Mouse (Mus musculus) common myeloid progenitor, adult 5-6 weeks (primary cell): ENCODE measurements at regions not wholly inside any gene's neighbourhood (a gene's known extent, or its start where the extent isn't known, plus 50 kb on each side); places are given as distances from the start of the nearest gene placed in this dataset.

Experiments used
- ATAC-seq: replicated peaks from 2 replicates; pipeline ENCODE4 v1.8.0; 2016; ENCODE audit warnings: low read depth, mild to moderate bottlenecking, moderate TSS enrichment, inconsistent platforms; ENCODE audit not compliant: poor library complexity, severe bottlenecking

DNA sequence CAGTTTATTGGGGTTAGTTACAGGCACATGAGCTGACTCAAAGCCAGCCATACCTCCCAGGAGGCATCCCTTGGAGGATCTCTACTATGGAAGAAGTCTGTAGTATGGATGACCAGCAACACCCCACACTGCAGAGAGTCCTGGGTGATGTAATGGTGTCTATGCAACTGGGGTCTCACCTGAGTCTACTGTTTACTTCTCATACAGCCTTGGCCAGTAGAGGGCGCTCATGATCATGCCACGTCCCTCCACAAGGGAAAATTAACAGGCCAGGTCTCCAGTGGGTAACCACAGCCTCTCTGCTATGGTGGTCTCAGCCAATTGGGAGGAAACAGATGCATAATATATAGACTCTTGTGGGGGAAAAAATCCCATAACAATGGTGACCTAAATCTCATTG is 111.7 kb downstream of the Cdh26 start:
- peak; percentile 75 for ATAC-seq

DNA sequence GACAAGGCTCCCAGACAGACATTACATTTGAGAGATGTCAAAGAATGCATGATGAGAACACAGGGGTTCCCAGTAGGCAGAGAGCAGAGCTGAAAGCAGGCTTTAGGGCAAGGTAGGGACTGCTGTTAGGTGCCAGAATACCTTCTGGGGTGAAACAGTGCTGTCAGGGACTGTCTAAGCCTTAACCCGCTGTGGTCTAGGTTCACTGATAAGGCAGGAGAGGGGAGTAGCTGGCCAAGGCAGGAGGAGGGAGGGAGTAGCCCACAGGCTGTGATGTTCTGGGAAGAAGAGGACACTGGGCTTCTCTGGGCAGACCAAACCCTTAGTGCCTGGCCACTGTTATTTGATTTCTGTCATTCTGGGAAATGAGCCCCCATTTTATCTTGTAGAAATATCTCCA is 114.1 kb downstream of the Cdh26 start:
- ATAC-seq: peak; percentile 50

DNA sequence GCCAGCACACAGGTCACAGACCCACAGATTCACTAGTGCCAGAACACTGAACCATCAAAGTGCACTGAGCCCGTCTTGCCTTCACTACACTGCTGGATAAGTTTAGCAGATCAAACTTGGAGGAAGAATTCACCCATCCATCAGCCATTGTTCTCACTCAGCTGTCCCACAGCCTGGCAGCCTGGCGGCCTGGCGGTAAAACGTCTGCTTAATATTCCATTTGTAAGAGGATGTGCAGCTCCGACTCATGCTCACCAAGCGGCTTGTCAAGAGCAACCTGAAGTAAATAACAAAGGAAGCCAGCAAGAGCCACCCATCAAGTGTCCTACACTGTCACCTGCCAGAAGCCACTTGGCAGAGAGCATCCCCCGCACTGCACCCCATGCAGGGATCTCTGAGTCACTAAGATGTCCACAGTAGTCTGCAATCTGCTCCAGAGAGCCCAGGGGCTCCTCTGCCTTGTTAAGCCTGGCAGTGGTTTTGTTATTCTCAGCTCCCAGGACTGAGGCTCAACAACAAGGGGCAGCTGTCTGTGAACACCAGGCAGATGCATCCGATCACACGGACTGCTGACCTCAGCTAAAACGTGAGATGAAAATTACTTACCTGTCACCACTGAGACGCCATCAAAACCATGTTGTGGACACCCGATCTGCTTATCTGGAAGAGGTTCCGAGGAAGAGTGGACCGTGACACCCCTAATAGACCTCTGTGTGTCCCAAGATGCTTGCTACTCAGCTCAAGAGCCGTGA is 115.4 kb downstream of the Cdh26 start:
- no peak for ATAC-seq

DNA sequence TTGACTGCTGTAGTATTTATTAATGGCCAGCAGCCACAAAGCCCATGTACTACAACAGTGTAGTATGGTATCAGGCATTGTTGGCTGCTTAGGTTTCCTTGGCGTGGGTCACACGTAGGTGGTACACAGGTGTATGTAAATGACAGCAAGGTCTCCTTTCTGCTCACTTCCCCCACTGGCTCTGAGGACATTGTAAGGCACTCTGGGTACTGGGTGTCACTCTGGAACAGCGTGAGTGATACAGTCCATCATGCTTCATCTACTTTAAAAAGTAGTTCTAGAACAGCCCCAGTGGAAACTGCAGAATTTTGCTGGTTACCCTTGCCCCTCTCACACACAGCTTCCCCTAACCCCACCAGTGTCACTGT is 116.0 kb downstream of the Cdh26 start:
- no peak for ATAC-seq

GRCm38 (mm10) chr2:178546888-178547287 is 116.6 kb downstream of the Cdh26 start:
- 0 out of 2 replicates have a peak, but pooled peaks have one; percentile 4 for ATAC-seq

DNA sequence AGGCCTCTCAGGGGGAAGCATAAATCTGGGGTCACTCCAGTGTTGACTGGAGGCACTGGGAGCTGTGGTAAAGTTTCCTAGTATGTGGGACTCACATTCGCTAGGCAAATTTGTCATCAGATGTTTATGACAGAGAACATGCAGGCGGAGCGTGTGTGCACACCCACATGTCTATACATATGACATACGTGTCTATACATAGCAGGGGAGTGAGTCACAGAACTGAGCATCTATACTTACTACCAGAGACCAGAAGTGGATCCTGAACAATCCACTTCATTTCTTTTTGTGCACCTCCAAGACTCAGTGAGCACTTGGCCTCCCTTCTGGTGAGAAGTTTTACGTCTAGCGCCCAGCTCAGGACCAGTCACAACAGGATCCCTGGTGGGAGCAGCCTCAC is 118.6 kb downstream of the Cdh26 start:
- no peak for ATAC-seq

DNA sequence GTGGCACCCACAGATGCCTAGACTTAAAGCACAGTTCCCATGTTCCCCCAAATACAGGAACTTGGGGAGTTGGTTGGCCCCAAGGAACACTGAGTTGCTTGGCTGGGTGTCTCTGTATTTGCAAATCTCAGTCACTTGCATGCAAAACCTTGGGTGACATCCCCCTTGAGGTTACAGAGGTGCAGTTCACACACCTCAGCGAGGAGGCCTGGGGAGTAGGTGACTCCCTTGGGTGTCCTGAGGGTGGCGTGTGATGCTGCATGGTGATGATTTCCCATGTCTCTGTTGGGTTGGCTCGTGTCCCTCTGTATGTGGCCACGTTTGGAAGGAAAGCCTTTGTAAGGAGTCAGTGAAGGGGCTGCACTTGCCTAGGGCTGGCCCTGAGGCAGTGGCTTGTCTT is 123.4 kb downstream of the Cdh26 start:
- no peak for ATAC-seq

GRCm38 (mm10) chr2:178555692-178556340 is 125.5 kb downstream of the Cdh26 start:
- ATAC-seq: no peak

DNA sequence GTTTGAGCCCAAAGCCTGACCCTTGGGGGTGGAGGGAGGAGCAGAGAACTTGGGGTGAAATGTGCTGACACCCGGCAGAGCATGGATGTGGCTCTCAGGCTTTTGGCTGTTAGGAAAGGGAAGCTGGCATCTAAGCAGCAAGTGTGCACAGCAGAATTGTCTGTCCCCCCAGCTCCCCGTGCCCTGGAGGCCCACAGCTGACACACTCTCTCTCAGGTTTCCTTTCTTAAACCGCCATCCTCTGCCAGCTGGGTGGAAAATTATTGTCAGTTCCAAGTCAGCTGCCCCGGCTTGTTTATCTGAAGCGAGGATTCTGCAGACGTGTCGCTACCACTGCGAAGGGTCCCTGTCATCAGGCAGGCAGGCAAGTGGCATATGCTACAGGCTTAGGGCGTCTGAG is 127.6 kb downstream of the Cdh26 start:
- ATAC-seq: peak; percentile 60

DNA sequence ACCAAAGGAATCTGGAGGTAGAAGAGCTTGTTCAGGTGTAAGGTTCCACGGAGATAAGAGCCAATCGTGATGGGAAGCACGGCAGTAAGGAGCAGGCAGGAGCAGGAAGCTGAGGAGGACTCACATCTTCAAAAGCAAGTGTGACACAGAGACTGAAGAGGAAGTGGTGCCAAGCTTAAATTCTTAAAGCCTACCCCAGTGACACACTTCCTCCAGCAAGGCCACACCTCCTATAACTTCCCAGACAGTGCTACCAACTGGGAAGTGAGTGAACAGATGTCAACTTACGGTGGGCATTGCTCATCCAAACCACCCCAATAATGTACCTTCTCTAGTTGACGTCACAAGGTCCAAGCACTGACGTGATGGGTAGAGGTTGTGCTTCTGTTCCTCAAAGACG is 133.0 kb downstream of the Cdh26 start:
- peak; percentile 79 for ATAC-seq

- ATAC-seq: peak; percentile 74
Observed at GRCm38 (mm10) chr2:178565368-178565818, 135.1 kb downstream of the Cdh26 start.

GRCm38 (mm10) chr2:178567493-178567892 is 137.2 kb downstream of the Cdh26 start:
- ATAC-seq: no peak

DNA sequence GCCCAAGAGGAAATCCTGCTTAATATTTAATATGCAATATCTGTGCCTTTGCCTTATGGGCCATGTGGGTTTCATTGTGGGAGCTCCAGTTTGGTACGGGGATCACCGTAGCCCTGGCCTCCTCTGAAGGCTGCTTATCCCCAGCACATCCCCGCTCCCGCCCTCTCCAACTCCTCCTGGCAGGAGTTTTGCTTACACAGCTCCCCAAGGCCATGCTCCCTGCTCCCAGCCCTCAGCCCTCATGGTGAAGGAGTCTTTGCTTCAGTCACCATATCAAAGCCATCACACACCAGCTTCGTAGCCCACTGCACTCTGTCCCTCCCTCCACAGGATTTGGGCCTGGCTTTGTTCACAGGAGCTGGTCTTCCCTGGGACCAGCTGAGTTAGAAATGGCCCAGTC is 142.0 kb downstream of the Cdh26 start:
- ATAC-seq: no peak

DNA sequence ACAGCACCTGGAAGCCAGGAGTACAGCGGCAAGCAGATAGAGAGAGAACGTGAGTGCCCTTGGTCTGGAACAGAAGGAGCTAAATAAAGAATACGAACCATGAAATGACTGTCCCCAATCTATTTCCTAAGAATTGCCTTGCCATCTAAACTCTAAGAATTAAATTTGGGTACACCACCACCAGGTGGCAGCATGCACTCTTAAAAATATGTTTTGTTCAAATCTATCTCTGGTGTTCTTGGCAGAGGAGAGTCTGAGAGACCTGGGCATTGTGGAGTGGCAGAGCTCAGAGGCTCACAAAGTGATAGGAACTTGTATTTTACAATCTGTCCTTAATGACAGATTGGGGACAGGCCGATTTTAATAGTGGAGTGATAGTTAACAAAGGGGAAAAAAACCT is 144.5 kb downstream of the Cdh26 start:
- ATAC-seq: peak; percentile 78

- peak; percentile 39 for ATAC-seq
Observed at GRCm38 (mm10) chr2:178575403-178575802, 145.1 kb downstream of the Cdh26 start.

DNA sequence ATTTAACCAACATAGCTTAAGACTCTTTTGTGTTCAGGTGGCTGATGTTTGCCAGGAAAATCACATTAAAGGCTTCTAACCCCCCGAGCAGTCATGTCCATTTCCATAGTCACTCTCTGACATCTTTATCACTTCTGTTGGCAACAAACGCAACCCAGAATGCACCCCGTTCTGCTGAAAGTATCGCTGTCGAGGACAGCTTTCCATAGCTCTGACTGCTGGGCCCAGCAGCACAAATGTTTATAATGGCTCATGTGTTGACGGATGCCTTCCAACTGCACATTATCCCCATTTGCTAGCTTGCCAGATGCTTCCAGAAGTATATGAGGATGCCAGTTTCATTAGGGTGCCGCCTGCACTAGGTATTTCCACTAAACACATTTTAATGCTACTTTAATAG is 145.7 kb downstream of the Cdh26 start:
- no peak for ATAC-seq

GRCm38 (mm10) chr2:178579571-178579970 is 149.2 kb downstream of the Cdh26 start:
- no peak for ATAC-seq

GRCm38 (mm10) chr2:178581306-178581705 is 151.0 kb downstream of the Cdh26 start:
- ATAC-seq: no peak

DNA sequence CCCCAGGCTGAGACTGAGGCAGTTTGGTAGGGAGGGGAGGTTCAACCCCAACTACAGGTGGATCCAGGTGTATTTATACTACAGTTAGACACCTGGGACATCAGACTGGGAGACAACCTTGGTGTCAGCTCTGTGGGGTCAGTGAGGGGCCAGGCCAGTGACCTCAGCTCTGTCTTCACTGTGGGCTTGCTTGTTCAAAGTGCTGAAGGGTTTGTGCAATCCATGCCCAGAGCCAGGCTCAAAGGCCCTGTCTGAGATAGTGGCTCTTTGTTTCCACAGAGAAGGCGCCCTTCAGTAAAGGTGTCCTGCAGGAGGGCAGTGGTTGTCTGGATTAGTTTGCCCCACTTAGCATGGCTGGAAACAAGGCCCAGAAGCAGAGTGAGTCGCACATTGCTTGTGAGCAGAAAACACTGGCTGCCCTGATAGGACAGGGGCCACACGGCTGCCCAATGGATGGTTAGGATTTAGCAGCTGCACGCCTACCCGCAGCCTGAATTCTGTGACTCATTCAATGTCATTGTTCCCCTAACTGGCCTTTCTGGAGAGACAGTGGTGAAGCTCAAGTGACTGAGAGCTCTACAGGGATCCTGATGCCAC is 154.7 kb downstream of the Cdh26 start:
- no peak for ATAC-seq

DNA sequence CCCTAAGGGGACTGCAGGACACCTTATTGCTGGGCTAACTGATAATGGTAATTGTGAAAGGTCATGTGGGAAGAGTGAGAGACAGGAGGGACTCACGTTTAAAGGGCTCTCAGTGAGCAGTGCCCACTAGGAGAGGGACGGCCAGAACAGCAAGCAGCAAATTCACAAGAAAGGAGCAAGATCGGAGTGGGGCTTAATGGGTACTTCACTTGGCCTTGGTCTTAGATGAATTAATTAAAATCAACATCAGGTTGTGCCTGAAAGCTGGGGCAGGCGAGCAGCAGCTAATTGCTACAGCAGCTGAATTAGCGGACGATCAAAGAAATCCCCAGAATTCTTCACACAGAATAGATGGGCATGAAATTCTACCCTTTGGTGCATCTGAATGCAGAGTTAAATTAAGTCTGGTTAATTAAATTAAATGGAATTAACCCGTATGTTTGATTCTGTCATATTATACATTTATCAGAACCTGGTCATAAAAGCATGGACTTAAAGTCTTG is 156.9 kb downstream of the Cdh26 start:
- no peak for ATAC-seq

DNA sequence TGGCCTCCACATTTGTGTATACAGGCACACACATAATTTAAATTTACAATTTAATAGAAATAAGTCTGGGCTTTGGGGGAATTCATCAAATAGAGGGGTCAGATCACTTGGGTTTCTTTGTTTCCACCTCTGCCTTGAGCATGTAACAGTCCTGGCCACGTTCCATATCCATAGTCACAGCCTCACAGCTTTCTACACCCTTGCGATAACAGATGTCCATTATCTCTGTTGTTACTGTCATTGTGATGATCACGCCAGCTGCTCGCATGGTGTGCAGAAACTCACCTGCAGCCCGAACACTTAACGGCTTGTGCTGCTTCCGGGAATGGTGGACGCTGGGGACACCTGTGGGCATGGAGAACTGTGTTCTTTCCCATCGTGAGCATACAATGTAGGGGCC is 163.4 kb downstream of the Cdh26 start:
- ATAC-seq: peak; percentile 15; the same call in 1 of the 2 replicates
